Mouse (Mus musculus): ENCODE results near the gene Taf3. TPM values are rescaled to one million over a fixed set of nuclear protein-coding genes. Genes with fewer than 3 reads are reported as not detected.

The Taf3 gene
- total and polyA plus RNA-seq, 3 experiments = 3.1 to 13.4 (median 6.0) TPM

GRCm38 (mm10) chr2:9970178-9970577, 78.2 kb downstream of the Taf3 start:
- Histone ChIP-seq H3K27ac (ENCODE audit: insufficient read depth, low read depth) (no peak overlapping the region), H3K79me2 (replicated peaks; ENCODE audit: control insufficient read depth, extremely low read depth, insufficient read depth, poor library complexity, severe bottlenecking) (0 out of 2 replicates have a peak, but pooled peaks cover 3% of the 10 kb centered on the region), H3K9ac (ENCODE audit: insufficient read depth, low read depth) (no peak overlapping the region), H3K27me3 (replicated peaks) (no peaks in the 10 kb centered on the region), H3K9me3 (replicated peaks; ENCODE audit: low read length) (no peaks in the 10 kb centered on the region), H3K4me3 (replicated peaks in 1 of 3; ENCODE audit: low read depth in 2 of 3, low read length in 2 of 3, poor library complexity in 1 of 3) (no peak overlapping the region), H3K4me2 (ENCODE audit: insufficient read depth, low read depth, poor library complexity, severe bottlenecking) (no peak overlapping the region), H3K4me1 (ENCODE audit: control insufficient read depth in 1 of 2, insufficient read depth in 2 of 2) (peaks cover 11 to 43% of the 10 kb centered on the region in 2 experiments), H3K36me3 (replicated peaks in 1 of 2; ENCODE audit: control insufficient read depth in 1 of 2, insufficient read depth in 1 of 2, low read length in 1 of 2) (peaks cover 0 to 10% of the 10 kb centered on the region in 2 experiments)
- peak; percentile 54; the same call in 1 of the 2 replicates for TF ChIP-seq SIN3A (IDR thresholded peaks at IDR 0.05; ENCODE audit: low read length)
- TF ChIP-seq USF1 (IDR thresholded peaks at IDR 0.05; ENCODE audit: low read depth, low read length) = no peak
- TF ChIP-seq MEF2A (IDR thresholded peaks at IDR 0.05; ENCODE audit: borderline replicate concordance, low read depth, low read length) = 0 out of 2 replicates have a peak, but pooled peaks have one; percentile 16
- TF ChIP-seq HCFC1 (IDR thresholded peaks at IDR 0.05; ENCODE audit: low read depth, low read length) = no peak
- peak; percentile 72 for TF ChIP-seq ETS1 (conservative IDR thresholded peaks at IDR 0.05; ENCODE audit: low read depth, low read length)
- TF ChIP-seq POLR2AphosphoS2 (IDR thresholded peaks at IDR 0.05; ENCODE audit: low read depth, low read length) = no peak
- TF ChIP-seq ZKSCAN1 (IDR thresholded peaks at IDR 0.05; ENCODE audit: borderline replicate concordance, low read depth, low read length) = no peak
- TF ChIP-seq JUND (conservative IDR thresholded peaks at IDR 0.05; ENCODE audit: low read depth, low read length) = peak; percentile 22; the same call in 1 of the 2 replicates
- peak; percentile 41; the same call in 1 of the 2 replicates for TF ChIP-seq CHD2 (IDR thresholded peaks at IDR 0.05; ENCODE audit: low read length)
- peak; percentile 68 for TF ChIP-seq BHLHE40 (IDR thresholded peaks at IDR 0.05; ENCODE audit: low read depth, low read length)
- no peak for TF ChIP-seq KAT2A (IDR thresholded peaks at IDR 0.05; ENCODE audit: insufficient replicate concordance, low read length)
- peak; percentile 39; the same call in 1 of the 2 replicates for TF ChIP-seq MAX (IDR thresholded peaks at IDR 0.05; ENCODE audit: low read length)
- TF ChIP-seq RAD21 (IDR thresholded peaks at IDR 0.05; ENCODE audit: low read depth, low read length) = no peak; the same call in 1 of the 2 replicates
- TF ChIP-seq SMC3 (IDR thresholded peaks at IDR 0.05; ENCODE audit: low read depth, low read length) = no peak
- TF ChIP-seq TBP (conservative IDR thresholded peaks at IDR 0.05; ENCODE audit: low read depth, low read length) = no peak
- peak; percentile 64 for TF ChIP-seq TCF12 (IDR thresholded peaks at IDR 0.05; ENCODE audit: low read depth, low read length)
- TF ChIP-seq CTCF (conservative IDR thresholded peaks at IDR 0.05 in 1 of 2, IDR thresholded peaks at IDR 0.05 in 1 of 2; ENCODE audit: low read depth in 2 of 2, low read length in 2 of 2) = no peak
- TF ChIP-seq EP300 (IDR thresholded peaks at IDR 0.05; ENCODE audit: low read length) = peak; percentile 73
- peak; percentile 72 for TF ChIP-seq MXI1 (IDR thresholded peaks at IDR 0.05; ENCODE audit: low read depth, low read length)
- peak; percentile 86 for TF ChIP-seq IRF4 (IDR thresholded peaks at IDR 0.05; ENCODE audit: low read depth, low read length)
- peak; percentile 8; the same call in 1 of the 2 replicates for TF ChIP-seq MAFK (IDR thresholded peaks at IDR 0.05; ENCODE audit: insufficient replicate concordance, low read length)
- 0 out of 2 replicates have a peak, but pooled peaks have one; percentile 15 for TF ChIP-seq ELF1 (IDR thresholded peaks at IDR 0.05; ENCODE audit: low read depth, low read length)
- peak; percentile 28; the same call in 1 of the 2 replicates for TF ChIP-seq JUN (IDR thresholded peaks at IDR 0.05; ENCODE audit: insufficient read depth, low read depth, low read length)
- no peak for TF ChIP-seq USF2 (conservative IDR thresholded peaks at IDR 0.05; ENCODE audit: low read depth, low read length)
- TF ChIP-seq ZNF384 (IDR thresholded peaks at IDR 0.05; ENCODE audit: low read depth, low read length) = no peak
- TF ChIP-seq RCOR1 (conservative IDR thresholded peaks at IDR 0.05; ENCODE audit: low read depth, low read length) = 0 out of 2 replicates have a peak, but pooled peaks have one; percentile 51
- DNase-seq (ENCODE audit: extremely low read depth) = peak; percentile 59
- dilution Hi-C loops (cut with MboI; ENCODE audit: extremely low pct_ligation_motif_present, extremely low pct_unique_long_range_greater_than_20kb, low sequenced_read_pairs) (no loop called here), in situ Hi-C loops (cut with MboI; ENCODE audit: low pct_ligation_motif_present, low pct_unique_long_range_greater_than_20kb, low sequenced_read_pairs) (no loop called here)
